Mouse (Mus musculus) heart, postnatal 0 days (tissue): ENCODE data around the gene Nt5dc3. TPM values are rescaled to one million over a fixed set of nuclear protein-coding genes. Genes with fewer than 3 reads are reported as not detected.

ENCODE experiments used
- ATAC-seq: fragments of 200-750 bp; cut with Nextera tagmentation; 2 replicates; pipeline ENCODE4 v1.8.0; 2017; ENCODE audit warnings: low read depth, moderate number of reproducible peaks, moderate library complexity; ENCODE audit not compliant: insufficient read depth
- DNase-seq: peaks from one replicate; pipeline ENCODE4 v3.0.0-alpha.2; 2016; ENCODE audit warnings: low spot score
- H3K27ac ChIP-seq: fragments of 300-500 bp; sonication (generic); 2 replicates; pipeline ENCODE4 v1.5.1; 2014; ENCODE audit warnings: low read depth, mild to moderate bottlenecking
- H3K27me3 ChIP-seq: fragments of 300-500 bp; sonication (generic); 2 replicates; pipeline ENCODE4 v1.6.1; 2014; ENCODE audit warnings: low read length, mixed read lengths; ENCODE audit not compliant: control insufficient read depth, insufficient read depth
- H3K36me3 ChIP-seq: fragments of 300-500 bp; sonication (generic); replicated peaks from 2 replicates; pipeline ENCODE4 v1.6.1; 2014; ENCODE audit warnings: low read length, mixed read lengths; ENCODE audit not compliant: control insufficient read depth, insufficient read depth
- H3K4me1 ChIP-seq: fragments of 300-500 bp; sonication (generic); 2 replicates; pipeline ENCODE4 v1.6.1; 2014; ENCODE audit warnings: antibody characterized with exemption; ENCODE audit not compliant: control insufficient read depth, insufficient read depth
- H3K4me2 ChIP-seq: fragments of 300-500 bp; sonication (generic); 2 replicates; pipeline ENCODE4 v1.6.1; 2014; ENCODE audit warnings: low read depth, mild to moderate bottlenecking, low read length, moderate library complexity
- H3K4me3 ChIP-seq: fragments of 300-500 bp; sonication (generic); 2 replicates; pipeline ENCODE4 v1.5.1; 2014; ENCODE audit warnings: low read depth, low read length
- H3K9ac ChIP-seq: fragments of 300-500 bp; sonication (generic); replicated peaks from 2 replicates; pipeline ENCODE4 v1.6.1; 2014; ENCODE audit warnings: low read depth, low read length, mixed read lengths
- H3K9me3 ChIP-seq: fragments of 300-500 bp; sonication (generic); replicated peaks from 2 replicates; pipeline ENCODE4 v1.6.1; 2016; ENCODE audit warnings: low read length; ENCODE audit not compliant: control insufficient read depth
- CTCF ChIP-seq: IDR thresholded peaks from 2 replicates; pipeline ENCODE4 v1.5.1; 2016; ENCODE audit warnings: antibody characterized with exemption, control low read depth, low read depth
- EP300 ChIP-seq: IDR thresholded peaks from 2 replicates; pipeline ENCODE4 v1.6.1; 2016; ENCODE audit warnings: antibody characterized with exemption, low read depth
- WGBS: fragments of 180-500 bp; shearing (Covaris S2); extraction: QIAGEN DNeasy Blood & Tissue Kit; methylation state at CpG from one replicate; pipeline ENCODE4 v1.1.7; 2014; 5-methylcytosine and 5-hydroxymethylcytosine counted together
- polyA plus RNA-seq: library from polyadenylated mRNA; unstranded; fragments of >200 nt; fragmentation: Nextera tagmentation; extraction: Ambion mirVana; gene quantifications from 2 replicates; pipeline ENCODE4 v1.2.1, GENCODE M21; 2015
- total RNA-seq: library from RNA; depleted of rRNA; stranded (reverse); fragments of >200 nt; gene quantifications from 2 replicates; pipeline ENCODE4 v1.2.3, GENCODE M21; 2014; ENCODE audit warnings: low replicate concordance

Nt5dc3 gene
- total and polyA plus RNA-seq, 2 experiments from 2014 or later, result 4.2 to 22.4 TPM

DNA sequence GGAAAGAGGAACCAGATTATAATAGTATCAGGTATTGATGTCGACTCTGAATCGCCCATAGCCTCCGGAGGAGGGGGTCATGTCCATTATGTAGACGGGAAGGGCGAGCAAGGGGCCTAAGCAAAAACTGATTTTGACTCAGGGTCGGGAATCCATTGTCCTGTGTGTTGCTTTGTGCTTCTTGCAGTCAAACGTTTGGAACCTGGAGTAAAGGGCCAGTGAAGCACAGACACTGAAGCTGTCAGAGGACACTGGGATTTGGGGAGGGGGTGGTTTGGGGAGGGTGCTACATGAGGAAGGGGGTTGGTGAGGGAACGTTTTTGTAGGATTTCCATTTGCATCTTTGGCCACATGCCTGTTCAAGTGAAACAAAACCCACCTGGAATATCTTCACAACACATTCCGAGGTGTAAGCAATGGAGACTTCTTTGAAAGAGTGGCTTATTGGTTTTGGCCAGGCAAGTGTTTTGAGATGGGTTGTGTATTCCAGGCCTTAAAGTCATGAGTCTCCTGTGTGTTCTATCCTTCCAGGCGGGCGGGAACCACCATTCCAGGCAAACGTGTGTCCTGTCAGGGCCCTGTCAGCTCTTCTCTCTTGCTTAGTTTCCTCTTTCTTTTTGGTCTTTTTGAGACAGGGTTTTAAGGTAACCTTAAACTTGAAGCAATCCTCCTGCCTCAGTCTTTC is 1.2 kb downstream of the Nt5dc3 start:
- no peaks in the 10 kb centered on the region for H3K27me3 ChIP-seq
- TF ChIP-seq EP300, result no peak
- TF ChIP-seq CTCF, result no peak
- H3K9me3 ChIP-seq, result no peaks in the 10 kb centered on the region
- DNase-seq (peak; percentile 10), ATAC-seq (no peak)
- 12% methylated on average over 12 of the region's 12 CpGs for WGBS
- H3K36me3 ChIP-seq, result no peaks in the 10 kb centered on the region
- H3K4me3 ChIP-seq, result peak overlapping the region; percentile 75
- peak overlapping the region; percentile 91 for H3K4me2 ChIP-seq
- peak overlapping the region; percentile 90 for H3K27ac ChIP-seq
- peaks cover 50% of the 10 kb centered on the region for H3K4me1 ChIP-seq
- H3K9ac ChIP-seq, result peak overlapping the region; percentile 81

DNA sequence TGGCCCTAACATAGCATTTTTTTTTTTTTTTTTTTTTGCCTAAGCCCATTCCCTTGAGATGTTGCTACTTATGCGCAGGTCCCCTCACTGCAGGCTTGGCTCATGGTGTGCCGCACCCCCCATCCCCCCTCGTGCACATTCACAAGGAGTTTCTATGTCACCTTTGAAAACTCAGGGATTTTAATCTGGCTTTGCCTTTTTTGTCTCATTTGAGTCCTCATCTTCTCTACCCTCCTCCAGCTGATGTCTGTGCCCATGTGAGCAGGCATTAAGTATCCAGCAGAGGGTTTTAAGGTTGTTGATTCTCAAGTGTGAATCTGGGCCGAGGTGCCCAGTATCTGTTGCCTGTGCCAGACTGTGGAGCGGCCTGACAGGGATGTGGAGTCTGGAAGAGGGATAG is 2.8 kb downstream of the Nt5dc3 start:
- ATAC-seq (no peak), DNase-seq (no peak)
- Histone ChIP-seq H3K4me2 (no peak overlapping the region), H3K4me1 (peaks cover 58% of the 10 kb centered on the region), H3K27ac (no peak overlapping the region), H3K9ac (no peak overlapping the region), H3K27me3 (no peaks in the 10 kb centered on the region), H3K36me3 (no peaks in the 10 kb centered on the region), H3K4me3 (no peak overlapping the region), H3K9me3 (no peaks in the 10 kb centered on the region)
- 55% methylated on average over 5 of the region's 5 CpGs for WGBS
- TF ChIP-seq EP300 (no peak), CTCF (no peak)

DNA sequence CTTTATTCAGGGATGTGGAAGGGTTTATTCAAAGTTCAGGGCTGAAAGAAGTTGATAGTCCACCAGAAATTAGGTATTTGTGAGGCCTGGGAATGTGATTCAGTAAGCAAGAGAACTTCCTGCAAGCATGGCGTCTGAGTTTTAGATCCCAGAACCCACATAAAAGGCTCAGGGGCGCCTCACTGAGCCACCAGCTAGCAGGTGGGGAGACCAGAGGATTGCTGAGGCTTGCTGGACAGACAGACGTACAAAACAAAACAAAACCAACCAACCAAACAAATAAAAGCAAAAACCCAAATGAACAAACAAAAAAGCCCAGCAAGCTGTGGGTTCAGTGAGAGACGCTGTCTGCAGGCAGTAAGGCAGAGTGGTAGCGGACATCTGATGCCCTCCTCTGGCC is 3.9 kb downstream of the Nt5dc3 start:
- WGBS, result 71% methylated on average over 5 of the region's 5 CpGs
- H3K27me3 ChIP-seq, result no peaks in the 10 kb centered on the region
- H3K36me3 ChIP-seq, result no peaks in the 10 kb centered on the region
- no peak for ATAC-seq
- H3K4me2 ChIP-seq, result no peak overlapping the region
- H3K4me1 ChIP-seq, result peaks cover 55% of the 10 kb centered on the region
- no peak overlapping the region for H3K9ac ChIP-seq
- H3K27ac ChIP-seq, result peak overlapping the region; percentile 27; the same call in 1 of the 2 replicates
- no peak for DNase-seq
- H3K4me3 ChIP-seq, result no peak overlapping the region
- no peaks in the 10 kb centered on the region for H3K9me3 ChIP-seq
- TF ChIP-seq EP300, result no peak
- no peak for TF ChIP-seq CTCF

DNA sequence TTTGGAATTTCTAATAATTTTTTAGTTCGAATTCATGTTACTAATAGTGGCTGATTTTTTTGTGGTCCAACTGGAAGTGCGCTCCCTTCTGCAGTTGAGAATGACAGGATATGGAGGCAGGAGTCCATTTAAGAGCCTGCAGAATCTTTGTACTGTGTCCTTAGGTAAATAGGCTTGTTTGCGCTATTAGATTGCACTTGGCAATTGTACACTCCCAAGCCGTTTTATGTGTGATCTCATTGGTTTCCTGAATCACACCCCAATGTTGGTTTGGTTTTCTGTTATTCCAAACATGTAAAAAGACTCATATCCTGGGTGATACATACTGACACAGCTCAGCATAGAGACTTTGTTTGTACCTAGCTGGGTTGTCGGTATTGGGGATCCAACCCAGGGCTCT is 4.8 kb downstream of the Nt5dc3 start:
- Histone ChIP-seq H3K27ac (no peak overlapping the region), H3K9ac (no peak overlapping the region), H3K9me3 (no peaks in the 10 kb centered on the region), H3K27me3 (no peaks in the 10 kb centered on the region), H3K4me1 (peaks cover 59% of the 10 kb centered on the region), H3K4me2 (no peak overlapping the region), H3K4me3 (no peak overlapping the region), H3K36me3 (no peaks in the 10 kb centered on the region)
- TF ChIP-seq CTCF (no peak), EP300 (no peak)
- ATAC-seq (no peak), DNase-seq (no peak)
- 72% methylated on average over 5 of the region's 5 CpGs for WGBS

DNA sequence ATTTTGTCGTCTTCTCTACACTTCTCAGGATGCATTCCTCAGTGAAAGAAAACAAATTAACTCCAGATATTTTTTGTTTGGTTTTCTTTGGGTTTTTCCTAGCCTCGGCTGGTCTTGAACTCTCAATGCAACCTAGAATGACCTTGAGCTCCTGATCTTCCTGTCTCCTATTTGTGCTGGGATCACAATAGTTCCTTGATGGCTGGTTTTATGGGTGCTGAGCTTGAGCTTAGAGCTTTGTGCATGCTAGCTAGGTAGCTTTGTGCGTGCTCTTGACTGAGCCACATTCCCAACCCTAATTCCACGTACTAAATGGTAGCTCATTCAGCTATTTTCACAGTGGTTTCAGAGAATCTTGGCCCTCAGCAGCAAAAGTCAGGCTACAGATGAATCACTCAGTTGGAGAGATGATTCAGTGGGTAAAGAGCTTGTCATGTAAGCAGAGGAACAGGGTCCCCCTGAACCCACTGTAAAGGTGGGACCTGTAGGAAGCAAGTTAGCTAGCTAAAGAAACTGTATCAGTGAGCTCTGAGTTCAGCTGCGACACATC is 5.4 kb downstream of the Nt5dc3 start:
- no peaks in the 10 kb centered on the region for H3K27me3 ChIP-seq
- no peak overlapping the region for H3K27ac ChIP-seq
- no peaks in the 10 kb centered on the region for H3K36me3 ChIP-seq
- H3K4me3 ChIP-seq, result no peak overlapping the region
- no peak overlapping the region for H3K4me2 ChIP-seq
- WGBS, result 84% methylated on average over 5 of the region's 5 CpGs
- no peak for TF ChIP-seq CTCF
- no peak for TF ChIP-seq EP300
- peaks cover 59% of the 10 kb centered on the region for H3K4me1 ChIP-seq
- H3K9ac ChIP-seq, result no peak overlapping the region
- DNase-seq (no peak), ATAC-seq (no peak)
- no peaks in the 10 kb centered on the region for H3K9me3 ChIP-seq

DNA sequence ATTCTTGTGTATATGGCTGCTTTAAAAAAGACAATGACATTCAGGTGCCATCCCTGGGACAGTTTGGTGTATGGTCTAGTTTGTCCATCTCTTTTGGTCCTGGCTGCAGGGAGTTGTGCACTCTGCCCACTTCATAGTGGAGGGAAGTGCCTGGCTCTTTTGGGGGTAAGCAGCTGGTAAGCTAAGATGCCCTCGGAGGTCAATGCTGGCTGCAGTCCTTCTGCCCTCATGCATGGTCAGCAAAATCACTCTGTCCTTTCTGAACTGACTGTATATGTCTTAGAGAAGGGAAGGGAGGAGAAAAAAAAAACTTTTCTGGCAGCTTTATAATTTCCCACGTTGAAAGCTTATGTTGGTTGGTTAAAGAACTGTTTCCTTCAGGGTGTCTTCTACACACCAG is 6.6 kb downstream of the Nt5dc3 start:
- Histone ChIP-seq H3K36me3 (no peaks in the 10 kb centered on the region), H3K4me3 (no peak overlapping the region), H3K9ac (no peak overlapping the region), H3K4me1 (peaks cover 54% of the 10 kb centered on the region), H3K4me2 (no peak overlapping the region), H3K27ac (no peak overlapping the region), H3K9me3 (no peaks in the 10 kb centered on the region), H3K27me3 (no peaks in the 10 kb centered on the region)
- TF ChIP-seq EP300 (no peak), CTCF (no peak)
- ATAC-seq, result no peak
- WGBS, result 70% methylated on average over 2 of the region's 2 CpGs
- no peak for DNase-seq
